Mouse (Mus musculus) layer of hippocampus, adult 9-10 months (tissue): Measurements from ENCODE around the gene Col11a2.

Experiments
- DNase-seq: peaks from one replicate; pipeline ENCODE4 v3.0.0; 2022; ENCODE audit warnings: low spot score

The Col11a2 gene

DNA sequence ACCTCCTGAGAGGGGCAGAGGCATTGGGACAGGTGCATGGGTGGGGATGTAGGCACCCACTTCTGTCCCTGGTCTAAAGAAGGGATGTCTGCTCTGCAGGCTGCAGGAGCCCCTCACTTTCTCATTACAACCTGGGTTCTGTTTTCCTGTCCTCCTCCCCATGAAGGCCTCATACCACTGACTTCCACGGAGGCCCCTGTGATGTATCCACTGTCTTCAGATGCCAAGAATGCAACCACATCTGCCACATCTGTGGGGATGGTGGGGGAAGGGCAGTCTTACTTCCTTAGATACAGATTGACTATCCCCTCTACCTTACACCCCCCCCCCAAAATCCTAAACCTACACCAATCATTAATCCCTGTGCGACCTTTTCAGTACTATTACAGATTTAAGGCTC, 13.0 kb upstream of the Col11a2 start:
- no peak for DNase-seq

DNA sequence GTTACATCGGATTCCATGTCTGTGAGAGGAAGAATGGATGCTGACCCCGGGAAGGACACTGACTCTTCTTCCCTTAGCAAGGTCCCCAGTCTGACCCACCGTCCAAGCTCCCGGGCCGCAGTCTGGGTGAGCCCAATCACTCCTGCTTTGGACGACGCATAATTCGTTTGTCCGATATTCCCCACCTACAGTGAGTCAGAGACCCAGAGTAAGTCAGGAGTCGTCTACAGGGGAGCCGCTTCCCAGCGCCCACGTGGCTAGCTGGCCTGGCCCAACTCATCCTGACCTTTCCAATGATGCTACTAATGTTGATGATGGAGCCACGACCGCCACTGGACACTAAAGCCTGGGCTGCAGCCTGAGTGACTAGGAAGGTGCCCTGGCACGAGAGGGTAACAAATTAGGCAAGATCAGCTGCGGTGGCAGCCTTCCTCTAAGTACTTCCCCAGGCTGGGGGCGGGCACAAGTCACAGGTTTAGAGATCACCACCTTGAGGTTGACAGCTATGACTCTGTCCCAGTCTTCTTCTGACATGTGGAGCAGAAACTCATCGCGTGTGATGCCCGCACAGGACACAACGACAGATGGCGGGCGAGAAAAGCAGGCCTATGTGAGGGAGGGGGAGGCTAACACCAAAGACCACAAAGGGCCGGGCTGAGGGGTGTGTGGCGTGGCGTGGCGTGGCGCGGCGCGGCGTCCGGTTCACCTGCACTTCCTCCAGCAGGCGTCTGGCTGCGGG, 12.2 kb upstream of the Col11a2 start:
- DNase-seq, result no peak

DNA sequence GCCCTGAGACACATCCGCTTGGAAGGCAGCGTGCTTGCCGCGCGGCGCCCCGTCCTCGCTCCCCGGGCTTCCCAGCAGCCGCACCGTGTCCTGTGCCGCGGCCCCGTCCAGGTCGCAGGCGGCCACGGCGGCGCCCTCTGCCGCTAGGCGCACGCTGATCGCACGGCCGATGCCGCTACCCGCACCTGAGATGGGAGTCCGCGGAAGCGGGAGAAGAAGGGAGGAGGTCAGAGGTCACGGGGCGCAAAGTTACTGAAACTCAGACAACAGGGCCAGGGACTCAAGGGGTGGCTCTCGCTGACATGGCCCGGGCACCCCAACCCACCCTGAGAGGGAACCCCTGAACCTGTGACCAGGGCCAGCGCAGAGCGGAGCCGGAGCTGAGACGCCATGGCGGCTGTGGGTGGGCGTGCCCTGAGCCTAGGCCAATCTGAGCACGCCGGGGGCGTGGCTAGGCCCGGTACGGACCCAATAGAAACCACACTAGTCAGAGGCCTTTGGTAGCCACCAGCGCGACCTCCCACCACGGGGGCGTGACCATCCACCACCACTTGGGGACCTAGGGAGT, 11.5 kb upstream of the Col11a2 start, which contains the start of gene H2-Ke6:
TSS of gene H2-Ke6 (minus strand) at position 405 of the 568 bp plus-strand sequence.
- DNase-seq, result peak; percentile 86

DNA sequence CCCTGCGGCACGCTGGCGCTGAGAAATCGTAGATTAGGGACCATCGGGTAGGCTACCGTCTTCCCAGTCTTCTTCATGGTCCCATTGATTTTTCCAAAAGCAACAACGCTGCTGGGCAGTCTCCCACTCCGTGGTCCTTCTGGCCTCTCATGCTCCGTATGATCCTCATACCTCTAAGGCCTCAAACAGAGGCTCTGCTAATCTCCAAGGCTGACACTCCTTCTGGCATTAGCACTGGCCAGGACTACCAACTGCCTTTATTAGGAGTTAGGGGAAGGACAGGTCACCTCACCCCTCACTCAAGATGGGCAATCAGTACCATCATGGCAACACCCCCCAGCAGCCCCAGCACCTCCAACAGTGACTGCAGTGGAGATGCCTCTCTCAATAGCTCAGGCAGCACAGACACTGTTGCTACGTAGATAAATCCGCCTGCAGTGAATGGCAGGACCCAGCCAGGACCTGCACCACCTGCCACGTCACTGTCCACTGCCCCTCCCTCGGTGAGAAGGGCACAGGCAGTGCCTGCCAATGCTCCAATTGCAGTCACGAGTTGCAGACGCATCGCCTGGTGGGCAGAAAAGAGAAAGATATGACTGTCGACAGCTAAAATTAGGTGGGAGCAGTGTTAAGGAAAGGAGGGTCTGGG, 10.6 kb upstream of the Col11a2 start:
- DNase-seq, result no peak

DNA sequence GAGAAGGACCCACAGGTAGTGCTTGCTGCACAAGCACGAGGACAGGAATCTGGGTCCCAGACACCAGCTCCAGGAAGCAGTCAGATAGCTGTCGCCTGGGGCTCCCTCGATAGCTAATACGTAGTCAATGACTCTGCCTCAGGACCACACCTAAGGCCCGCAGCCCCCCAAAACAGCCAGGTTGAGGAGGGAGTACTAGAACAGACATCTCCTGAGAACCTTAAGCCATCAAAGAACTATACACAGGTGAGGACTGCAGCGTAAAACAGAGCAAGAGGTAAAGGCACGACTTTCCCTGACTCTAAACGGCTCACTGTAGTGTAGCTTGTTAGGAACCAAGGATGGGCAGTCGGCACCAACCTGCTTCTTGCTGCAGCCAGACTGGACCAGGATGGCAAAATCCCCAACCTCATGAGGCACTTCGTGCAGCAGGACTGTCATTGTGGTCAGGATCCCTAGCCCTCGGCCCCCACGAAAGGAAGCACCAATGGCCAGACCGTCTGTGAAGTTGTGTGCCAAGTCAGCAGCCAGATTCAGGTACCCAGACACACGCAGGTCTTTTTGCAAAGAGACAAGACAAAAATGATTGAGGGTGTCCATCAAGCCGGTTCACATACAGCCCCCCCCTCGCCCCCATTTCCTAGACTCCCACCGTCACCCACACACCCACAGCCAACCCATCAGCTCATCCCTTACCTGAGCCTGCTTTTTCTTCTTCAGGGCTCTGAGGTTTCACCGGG, 9.9 kb upstream of the Col11a2 start:
- no peak for DNase-seq

DNA sequence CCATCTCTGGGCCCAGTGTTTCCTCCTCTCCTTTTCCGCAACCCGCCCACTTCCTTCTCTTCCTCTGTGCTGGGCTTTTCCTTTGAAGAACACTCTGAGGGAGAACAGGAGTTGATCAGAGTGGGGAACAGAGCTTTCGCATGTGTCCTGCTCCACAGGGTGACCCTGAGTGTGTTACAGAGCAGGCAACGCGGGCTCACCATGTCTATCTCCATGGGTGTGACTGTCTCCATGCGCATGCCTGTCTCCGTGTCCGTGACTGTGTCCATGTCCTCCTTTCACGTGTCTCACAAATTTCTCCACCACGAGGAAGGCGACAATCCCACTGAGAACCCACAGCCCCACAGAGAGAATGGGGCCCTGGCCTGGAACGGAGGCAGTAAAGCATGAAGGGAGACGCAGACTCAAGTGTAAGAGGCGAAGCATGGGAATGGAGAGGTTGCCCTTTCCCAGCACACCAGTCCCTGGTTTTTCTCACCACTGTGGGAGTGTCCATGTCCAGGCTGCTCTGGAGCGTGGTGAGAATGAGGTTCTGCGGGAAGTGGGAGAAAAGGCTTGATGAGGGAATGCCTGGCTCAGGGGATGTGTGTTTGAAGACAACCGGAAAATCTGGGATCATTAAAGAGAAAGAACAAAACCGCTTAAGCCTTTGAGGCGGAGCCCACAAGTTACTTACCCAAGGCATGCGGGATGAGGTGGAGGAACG, 9.2 kb upstream of the Col11a2 start:
- DNase-seq, result no peak

DNA sequence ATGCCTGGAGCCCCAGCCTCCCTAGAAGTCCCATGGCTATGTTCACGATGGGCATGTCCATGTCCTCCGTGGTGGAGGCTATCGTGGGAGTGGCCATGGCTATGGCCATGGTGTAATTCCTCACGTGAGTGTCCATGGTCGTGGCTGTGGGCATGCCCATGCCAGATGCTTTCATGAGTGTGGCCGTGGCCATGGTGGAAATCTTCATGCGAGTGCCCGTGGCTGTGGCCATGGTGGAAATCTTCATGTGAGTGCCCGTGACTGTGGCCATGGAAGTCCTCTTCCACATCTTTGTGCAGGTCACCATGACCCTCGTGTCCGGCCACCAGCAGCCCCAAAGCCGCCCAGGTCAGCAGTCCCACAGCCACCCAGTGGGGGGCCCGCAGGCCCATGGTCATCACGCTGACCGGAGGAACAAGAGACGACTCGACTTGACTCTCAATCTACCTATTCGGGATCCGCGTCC, 8.3 kb upstream of the Col11a2 start:
- DNase-seq, result no peak

DNA sequence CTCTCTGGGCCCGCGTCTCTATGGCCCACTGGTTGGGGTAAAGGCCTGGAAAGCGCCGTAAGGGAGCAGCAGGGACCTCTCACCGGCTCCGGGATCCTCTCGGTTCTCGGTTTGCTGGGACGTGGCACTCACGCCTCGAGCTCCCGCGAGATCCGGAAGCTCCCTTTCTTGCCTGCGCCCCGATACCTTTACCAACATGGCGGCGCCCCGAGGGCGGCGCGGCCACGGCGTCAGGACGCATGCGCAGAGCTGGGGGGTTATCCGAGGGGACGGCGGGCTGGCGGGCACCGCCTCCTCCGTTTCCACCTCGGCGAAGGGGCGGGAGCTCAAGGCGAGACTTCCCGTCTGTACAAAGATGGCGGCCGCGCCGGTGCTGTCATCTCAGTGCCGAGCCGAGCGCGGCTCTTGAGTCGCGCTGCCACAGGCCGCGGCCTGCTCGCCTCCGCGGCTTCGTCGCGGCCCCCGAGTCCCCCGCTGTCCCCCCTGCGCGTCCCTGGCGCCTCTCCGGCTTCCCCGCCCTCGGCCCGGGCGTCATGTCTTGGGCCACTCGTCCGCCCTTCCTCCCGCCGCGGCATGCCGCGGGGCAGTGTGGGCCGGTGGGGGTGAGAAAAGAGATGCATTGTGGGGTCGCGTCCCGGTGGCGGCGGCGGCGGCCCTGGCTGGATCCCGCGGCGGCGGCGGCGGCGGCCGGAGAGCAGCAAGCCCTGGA, 7.6 kb upstream of the Col11a2 start, which contains the start of the genes Slc39a7 and Rxrb:
TSS of gene Slc39a7 (minus strand) at position 218 of the 709 bp plus-strand sequence.
TSS of gene Rxrb (plus strand) at position 348 of the 709 bp plus-strand sequence.
- peak; percentile 94 for DNase-seq

DNA sequence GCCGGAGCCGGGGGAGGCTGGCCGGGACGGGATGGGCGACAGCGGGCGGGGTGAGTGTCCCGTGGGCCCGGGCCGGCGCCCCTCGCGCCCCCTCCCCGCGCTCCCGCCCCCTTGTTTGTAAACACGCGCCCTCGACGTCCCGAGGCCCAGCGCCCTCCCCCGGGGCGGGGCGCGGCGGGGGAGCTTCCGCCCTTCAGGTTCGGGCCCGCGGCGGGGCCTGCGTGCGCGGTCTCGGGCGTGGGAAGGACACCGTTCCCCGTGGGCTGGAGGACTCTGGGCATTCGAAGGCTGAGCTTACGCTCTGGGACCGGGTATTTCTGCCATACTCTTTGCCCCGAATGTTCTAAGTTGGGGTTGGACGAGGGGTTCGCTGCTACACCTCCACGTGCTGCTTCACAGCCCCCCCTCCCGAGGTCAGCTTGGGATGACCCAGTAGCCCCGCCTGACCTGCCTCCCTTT, 7.0 kb upstream of the Col11a2 start:
- DNase-seq, result no peak

DNA sequence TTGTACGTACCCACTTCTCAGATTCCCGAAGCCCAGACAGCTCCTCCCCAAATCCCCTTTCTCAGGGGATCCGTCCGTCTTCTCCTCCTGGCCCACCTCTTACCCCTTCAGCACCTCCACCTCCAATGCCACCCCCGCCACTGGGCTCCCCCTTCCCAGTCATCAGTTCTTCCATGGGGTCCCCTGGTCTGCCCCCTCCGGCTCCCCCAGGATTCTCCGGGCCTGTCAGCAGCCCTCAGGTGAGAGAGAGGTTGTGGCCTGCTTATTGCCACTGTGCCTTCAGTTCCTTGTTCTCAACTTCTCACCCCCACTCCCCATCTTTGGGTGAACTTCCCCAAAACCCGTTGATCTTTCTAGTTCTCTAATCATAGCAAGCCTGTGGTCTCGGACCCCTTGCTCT, 6.4 kb upstream of the Col11a2 start:
- no peak for DNase-seq

DNA sequence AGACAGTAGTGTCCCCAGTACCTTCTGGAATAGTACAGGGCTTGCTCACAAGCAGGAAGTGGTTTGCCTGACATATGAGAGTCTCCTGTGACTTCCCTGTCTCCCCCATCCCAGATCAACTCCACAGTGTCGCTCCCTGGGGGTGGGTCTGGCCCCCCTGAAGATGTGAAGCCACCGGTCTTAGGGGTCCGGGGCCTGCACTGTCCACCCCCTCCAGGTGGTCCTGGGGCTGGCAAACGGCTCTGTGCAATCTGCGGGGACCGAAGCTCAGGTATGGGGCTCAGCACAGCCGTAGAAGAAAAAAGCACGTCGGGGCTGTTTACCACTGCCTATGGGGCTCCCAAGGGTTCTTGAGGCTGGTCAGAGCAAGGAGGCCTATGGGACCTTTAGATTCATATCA, 5.8 kb upstream of the Col11a2 start:
- no peak for DNase-seq

DNA sequence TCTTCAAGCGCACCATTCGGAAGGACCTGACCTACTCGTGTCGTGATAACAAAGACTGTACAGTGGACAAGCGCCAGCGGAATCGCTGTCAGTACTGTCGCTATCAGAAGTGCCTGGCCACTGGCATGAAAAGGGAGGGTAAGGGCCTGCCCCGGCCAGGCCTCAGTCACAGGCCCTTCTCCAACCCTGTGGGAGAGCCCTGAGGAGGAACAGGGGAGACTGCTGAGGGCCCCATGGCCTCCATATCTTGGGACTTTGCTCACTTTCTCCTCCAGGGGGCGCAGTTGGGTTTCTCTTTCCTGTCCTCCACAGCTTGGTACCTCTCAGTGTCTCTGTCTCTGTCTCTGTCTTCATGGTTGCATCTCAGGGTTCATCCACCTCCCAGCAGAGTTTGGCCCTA, 5.2 kb upstream of the Col11a2 start:
- DNase-seq, result no peak

DNA sequence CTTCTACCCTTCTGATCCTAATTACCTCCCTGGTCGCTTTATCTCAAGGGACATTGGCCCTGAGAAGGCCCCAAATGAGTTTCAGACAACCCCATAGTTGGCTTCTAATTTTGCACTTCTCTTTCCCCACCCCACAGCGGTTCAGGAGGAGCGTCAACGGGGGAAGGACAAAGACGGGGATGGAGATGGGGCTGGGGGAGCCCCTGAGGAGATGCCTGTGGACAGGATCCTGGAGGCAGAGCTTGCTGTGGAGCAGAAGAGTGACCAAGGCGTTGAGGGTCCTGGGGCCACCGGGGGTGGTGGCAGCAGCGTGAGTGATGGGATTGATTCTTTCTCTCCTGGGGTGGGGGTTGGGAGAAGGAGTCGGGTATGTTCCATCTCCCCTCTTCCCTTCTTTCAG, 3.7 kb upstream of the Col11a2 start:
- no peak for DNase-seq

DNA sequence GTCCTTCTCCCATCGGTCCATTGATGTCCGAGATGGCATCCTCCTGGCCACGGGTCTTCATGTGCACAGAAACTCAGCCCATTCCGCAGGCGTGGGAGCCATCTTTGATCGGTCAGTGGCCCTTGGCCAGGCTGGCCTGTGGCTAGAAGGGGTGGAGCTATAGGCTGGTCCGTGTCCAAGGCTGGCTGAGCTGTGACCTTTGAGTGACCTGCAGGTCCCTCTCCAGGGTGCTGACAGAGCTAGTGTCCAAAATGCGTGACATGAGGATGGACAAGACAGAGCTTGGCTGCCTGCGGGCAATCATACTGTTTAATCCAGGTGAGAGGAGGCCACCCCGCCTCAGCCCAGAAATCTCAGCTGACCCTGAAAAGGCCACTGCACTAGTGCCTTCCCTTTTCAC, 2.6 kb upstream of the Col11a2 start:
- DNase-seq, result no peak

DNA sequence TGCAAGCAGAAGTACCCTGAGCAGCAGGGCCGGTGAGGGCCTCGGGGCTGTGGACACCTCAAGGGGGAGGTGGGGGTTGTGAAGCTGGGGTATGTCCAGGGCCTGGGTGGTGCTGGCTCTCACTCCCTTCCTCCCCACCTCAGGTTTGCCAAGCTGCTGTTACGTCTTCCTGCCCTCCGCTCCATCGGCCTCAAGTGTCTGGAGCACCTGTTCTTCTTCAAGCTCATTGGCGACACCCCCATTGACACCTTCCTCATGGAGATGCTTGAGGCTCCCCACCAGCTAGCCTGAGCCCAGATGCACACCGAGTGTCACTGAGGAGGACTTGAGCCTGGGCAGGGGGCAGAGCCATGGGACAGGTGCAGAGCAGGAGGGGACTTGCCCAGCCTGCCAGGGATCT, 2.0 kb upstream of the Col11a2 start:
- no peak for DNase-seq

DNA sequence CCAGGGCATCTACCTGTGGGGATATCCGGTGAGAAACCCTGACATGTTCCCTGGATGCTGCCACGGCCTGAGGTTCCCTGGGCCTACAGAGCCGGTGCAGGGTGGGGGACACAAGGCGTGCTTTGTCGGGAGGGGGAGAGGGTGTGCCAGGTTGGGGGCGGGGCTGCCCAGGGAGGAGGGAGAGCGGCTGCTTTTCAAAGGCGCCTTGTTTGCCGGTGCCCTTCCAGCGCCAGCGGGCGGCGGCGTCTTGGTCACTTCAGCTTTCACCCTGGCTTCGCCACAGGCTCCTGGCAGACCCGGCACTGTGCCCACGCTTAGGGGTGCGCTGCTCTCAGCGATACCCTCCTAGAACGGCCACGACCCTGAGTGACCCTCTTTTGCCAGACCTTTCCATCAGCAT, 797 bp upstream of the Col11a2 start:
- DNase-seq, result no peak

DNA sequence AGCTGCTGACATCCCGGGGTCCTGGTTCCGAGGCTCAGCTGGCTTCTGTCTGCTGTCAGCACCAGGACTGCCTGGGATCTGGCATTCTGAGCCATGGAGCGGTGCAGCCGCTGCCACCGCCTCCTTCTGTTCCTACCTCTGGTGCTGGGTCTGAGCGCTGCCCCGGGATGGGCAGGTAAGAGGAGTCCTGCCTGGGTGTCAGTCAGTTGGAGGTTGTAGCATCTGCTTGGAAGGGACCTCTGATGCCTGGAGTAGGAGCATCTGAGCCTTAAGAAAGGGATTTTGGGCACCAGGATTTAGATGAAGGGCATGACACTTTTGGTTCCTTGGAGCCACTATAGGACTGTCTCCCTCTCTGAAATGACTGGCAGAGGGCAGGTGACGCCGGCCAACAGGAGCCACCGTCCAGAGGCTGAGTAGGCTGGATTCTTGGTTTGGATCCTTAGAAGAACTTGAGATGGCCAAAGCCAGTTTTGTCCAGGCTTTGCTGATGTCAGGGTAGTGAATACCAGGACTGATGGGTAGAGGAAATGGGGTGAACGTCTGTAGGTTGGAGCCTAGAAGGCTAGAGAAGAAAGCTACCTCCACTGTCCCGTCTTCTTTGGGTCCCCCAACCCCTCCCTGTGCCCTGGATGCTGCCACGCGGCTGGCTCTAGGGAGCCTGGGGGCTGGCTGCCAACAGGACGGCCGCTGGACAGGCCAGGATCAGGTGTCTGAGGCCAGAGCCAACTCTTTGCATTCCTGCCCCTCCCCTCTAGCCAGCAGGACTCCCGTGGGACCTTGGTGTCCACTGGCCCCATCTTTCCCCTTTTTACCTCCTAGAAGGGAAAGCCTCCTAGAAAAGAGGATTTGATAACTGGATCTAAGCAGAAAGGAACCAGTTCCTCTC, 569 bp downstream of the Col11a2 start:
- no peak for DNase-seq

DNA sequence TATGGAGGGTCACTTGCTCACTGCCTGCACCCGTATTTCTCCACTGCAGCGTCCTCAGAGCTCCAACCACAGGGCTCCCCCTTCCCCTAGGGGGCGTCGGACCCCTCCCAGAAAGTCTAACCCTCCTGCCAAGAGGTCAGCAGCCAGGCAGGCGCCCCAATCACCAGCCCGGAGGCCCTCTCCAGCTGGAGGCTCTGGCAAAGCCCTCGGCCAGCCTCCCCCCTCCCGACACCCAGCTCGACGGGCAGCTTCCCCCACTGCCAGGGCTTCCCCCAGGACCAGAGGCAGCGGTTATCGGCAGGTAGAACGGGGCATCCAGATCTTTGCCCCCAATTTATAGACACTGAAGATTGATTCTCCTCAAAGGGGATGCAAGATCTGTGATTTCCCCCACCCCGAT, 6.7 kb downstream of the Col11a2 start:
- no peak for DNase-seq

DNA sequence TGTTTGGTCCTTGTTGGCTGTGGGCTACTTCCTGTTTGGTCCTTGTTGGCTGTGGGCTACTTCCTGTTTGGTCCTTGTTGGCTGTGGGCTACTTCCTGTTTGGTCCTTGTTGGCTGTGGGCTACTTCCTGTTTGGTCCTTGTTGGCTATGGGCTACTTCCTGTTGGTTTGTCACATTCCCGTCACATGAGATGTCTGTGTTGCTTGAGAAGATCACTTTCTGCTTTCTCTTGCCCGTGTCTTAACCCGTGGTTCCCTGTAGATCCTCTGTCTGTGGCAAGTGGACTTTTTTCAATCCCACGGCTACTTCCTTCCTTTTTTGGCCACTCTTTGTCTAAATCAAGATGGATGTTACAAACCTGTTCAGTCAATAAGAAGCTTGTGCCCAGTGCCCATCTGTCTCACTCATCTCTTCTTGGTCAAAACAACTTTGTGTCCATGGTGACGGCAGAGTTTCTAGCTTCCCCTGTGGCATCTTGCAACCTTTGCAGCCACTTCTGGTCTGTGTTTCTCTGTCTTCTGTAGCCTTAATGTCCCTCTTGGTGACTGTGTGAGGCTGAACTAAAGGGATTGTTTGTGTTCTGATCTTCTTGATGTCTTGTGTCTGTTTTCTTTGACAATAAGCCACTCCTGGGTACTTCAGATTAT, 8.3 kb downstream of the Col11a2 start:
- no peak for DNase-seq

DNA sequence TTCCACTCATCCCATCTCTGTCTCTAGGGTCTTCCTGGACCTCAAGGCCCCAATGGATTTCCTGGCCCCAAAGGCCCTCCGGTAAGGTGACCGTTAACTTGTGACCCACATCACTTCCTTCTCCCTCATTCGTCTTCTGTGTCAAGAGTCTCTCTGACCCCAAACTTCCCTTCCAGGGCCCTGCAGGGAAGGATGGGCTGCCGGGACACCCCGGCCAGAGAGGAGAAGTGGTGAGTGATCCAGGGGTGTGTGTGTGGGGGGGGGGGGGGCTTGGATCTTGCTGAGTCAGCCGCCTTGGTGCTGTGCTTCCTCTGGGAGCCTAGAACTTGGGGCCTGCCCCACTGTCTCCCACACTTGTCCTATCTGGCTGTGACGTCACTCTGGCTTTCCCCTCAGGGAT, 18.0 kb downstream of the Col11a2 start:
- no peak for DNase-seq
